Mouse (Mus musculus) ES-E14 (cell line): ENCODE data around the gene Myt1l.

Experiments
- HCFC1 ChIP-seq: IDR thresholded peaks from 2 replicates; pipeline ENCODE4 v1.6.1; 2012; ENCODE audit warnings: low read length, inconsistent platforms, borderline replicate concordance; ENCODE audit not compliant: insufficient read depth
- MAFK ChIP-seq: IDR thresholded peaks from 2 replicates; pipeline ENCODE4 v1.6.1; 2014; ENCODE audit warnings: mild to moderate bottlenecking, low read depth, low read length, inconsistent platforms; ENCODE audit not compliant: insufficient read depth
- ZC3H11A ChIP-seq: IDR thresholded peaks from 2 replicates; pipeline ENCODE4 v1.6.1; 2012; ENCODE audit warnings: low read depth, mild to moderate bottlenecking, inconsistent platforms, low read length, borderline replicate concordance
- ZNF384 ChIP-seq: IDR thresholded peaks from 2 replicates; pipeline ENCODE4 v1.6.1; 2012; ENCODE audit warnings: low read depth, low read length, inconsistent platforms

GRCm38 (mm10) chr12:29760611-29761010, 232.4 kb downstream of the Myt1l start:
- TF ChIP-seq ZNF384 (no peak), HCFC1 (no peak), ZC3H11A (no peak), MAFK (no peak)
